9 mouse cellular contexts compared by ENCODE assay signal in the genomic region with DNA sequence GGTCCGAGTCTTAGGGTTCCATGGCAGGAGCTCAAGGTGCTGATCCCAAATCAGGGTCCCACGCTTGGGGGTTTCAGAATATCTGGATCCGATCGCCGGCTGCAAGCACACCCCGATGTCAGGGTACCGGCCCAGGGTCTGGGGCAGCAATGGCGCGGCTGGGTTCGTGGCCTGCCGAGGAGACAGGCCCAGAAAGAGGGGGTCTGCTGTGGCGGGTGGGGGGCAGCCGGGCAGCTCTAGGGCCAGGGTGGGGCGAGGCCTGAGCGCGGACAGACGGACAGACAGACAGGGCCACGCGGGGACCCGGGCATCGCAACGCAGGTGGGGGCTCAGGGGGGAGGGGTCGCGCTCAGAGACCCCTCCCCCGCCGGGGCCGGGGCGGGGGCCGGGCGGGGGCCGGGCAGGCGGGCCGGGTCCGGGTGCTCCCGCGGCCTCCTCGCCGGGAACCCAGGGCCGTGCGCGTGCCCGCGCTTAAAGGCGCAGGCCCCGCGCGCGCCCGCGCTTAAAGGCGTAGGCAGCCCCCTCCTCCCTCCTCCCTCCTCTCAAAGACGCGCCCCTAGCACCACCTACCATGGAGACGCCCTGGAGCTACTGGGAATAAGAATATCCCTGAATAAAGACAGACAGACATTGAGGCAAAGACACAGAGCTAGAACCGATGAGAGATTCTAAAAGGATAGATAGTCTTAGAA. TPM values are rescaled to one million over a fixed set of nuclear protein-coding genes. Genes with fewer than 3 reads are reported as not detected.
A peak's percentile ranks its signal among the peaks of the same experiment; 100 is the strongest.
DNase-seq lines count a peak whose midpoint lies in the region; ATAC-seq and TF ChIP-seq lines count a peak whose summit lies in the region.
"Had no signal": no experiment of that assay in that cellular context is flagged by ENCODE, and none has a peak within 500 bp of the region (broad histone marks: within the 10 kb centered on the region; RNA-seq: fewer than 3 reads in every experiment).

TSS of gene Lrfn3 (minus strand) at position 121 of the 692 bp plus-strand sequence.

- WGBS in kidney, embryonic 14.5 days, result 2% methylated on average over 31 of the region's 55 CpGs
- 2% methylated on average over 45 of the region's 55 CpGs for WGBS in liver, embryonic 11.5 days
- under 1% methylated on average over 55 of the region's 55 CpGs for WGBS in olfactory bulb, adult 2 months

- peak within 1 kb of the TSS; percentile 75 for H3K4me3 ChIP-seq in kidney, embryonic 14.5 days (ENCODE audit: low read length)
- peak within 1 kb of the TSS; percentile 60 for H3K4me3 ChIP-seq in liver, embryonic 11.5 days (ENCODE audit: low read depth, low read length)
- peak within 1 kb of the TSS; percentile 63 for H3K4me3 ChIP-seq in olfactory bulb, adult 2 months (ENCODE audit: insufficient read depth, low read depth, low read length)

- TF ChIP-seq CTCF in olfactory bulb, adult 2 months (IDR thresholded peaks at IDR 0.05; ENCODE audit: insufficient read depth, low read depth, low read length), result no peak

- ATAC-seq in kidney, embryonic 14.5 days (ENCODE audit: low FRiP score, low TSS enrichment), result peak; percentile 45
- ATAC-seq in liver, embryonic 11.5 days (replicated peaks; ENCODE audit: low FRiP score), result no peak; the same call in 1 of the 2 replicates

- peak within 1 kb of the TSS; percentile 63 for H3K4me2 ChIP-seq in kidney, embryonic 14.5 days (replicated peaks; ENCODE audit: low read depth, low read length)
- peak within 1 kb of the TSS; percentile 70 for H3K4me2 ChIP-seq in liver, embryonic 11.5 days

- H3K36me3 ChIP-seq in kidney, embryonic 14.5 days (ENCODE audit: control insufficient read depth, insufficient read depth, low read length), result 0 out of 2 replicates have a peak, but pooled peaks cover 6% of the 10 kb centered on the region
- no peaks in the 10 kb centered on the region for H3K36me3 ChIP-seq in liver, embryonic 11.5 days (ENCODE audit: control insufficient read depth, insufficient read depth, low read length)

- no peaks in the 10 kb centered on the region for H3K9me3 ChIP-seq in kidney, embryonic 14.5 days (ENCODE audit: control insufficient read depth, low read length)
- H3K9me3 ChIP-seq in liver, embryonic 11.5 days (ENCODE audit: control insufficient read depth, low read length), result no peaks in the 10 kb centered on the region

- peaks cover 4% of the 10 kb centered on the region; the same call in 1 of the 2 replicates for H3K27me3 ChIP-seq in kidney, embryonic 14.5 days (ENCODE audit: control insufficient read depth, insufficient read depth, low read length)
- peaks cover 39% of the 10 kb centered on the region for H3K27me3 ChIP-seq in liver, embryonic 11.5 days (replicated peaks; ENCODE audit: control insufficient read depth, insufficient read depth, low read length)

- peak within 1 kb of the TSS; percentile 89 for H3K9ac ChIP-seq in kidney, embryonic 14.5 days (ENCODE audit: low read depth, low read length)
- H3K9ac ChIP-seq in liver, embryonic 11.5 days (ENCODE audit: low read depth, low read length), result peak within 1 kb of the TSS; percentile 64

- H3K4me1 ChIP-seq in kidney, embryonic 14.5 days (ENCODE audit: control insufficient read depth, insufficient read depth, low read length), result peaks cover 21% of the 10 kb centered on the region; the same call in 1 of the 2 replicates
- H3K4me1 ChIP-seq in liver, embryonic 11.5 days (replicated peaks; ENCODE audit: control insufficient read depth, insufficient read depth, low read length), result no peaks in the 10 kb centered on the region
- H3K4me1 ChIP-seq in olfactory bulb, adult 2 months (ENCODE audit: control insufficient read depth, insufficient read depth, low read length), result peaks cover 48% of the 10 kb centered on the region

- no peak within 1 kb of the TSS; the same call in 1 of the 2 replicates for H3K27ac ChIP-seq in kidney, embryonic 14.5 days (ENCODE audit: low read depth, low read length)
- H3K27ac ChIP-seq in liver, embryonic 11.5 days (ENCODE audit: low read depth, low read length), result no peak within 1 kb of the TSS; the same call in 1 of the 2 replicates
- H3K27ac ChIP-seq in olfactory bulb, adult 2 months (ENCODE audit: insufficient read depth, low read depth, low read length), result peak within 1 kb of the TSS; percentile 58; the same call in 1 of the 2 replicates
- H3K27ac ChIP-seq: macrophage had no signal

- no peak for TF ChIP-seq POLR2A in olfactory bulb, adult 2 months (IDR thresholded peaks at IDR 0.05; ENCODE audit: insufficient read depth, low read depth, low read length)

- no peak for DNase-seq in kidney, adult 8-10 months
- DNase-seq in cerebellum, postnatal 10 days, result peak; percentile 89 to 91
- peak; percentile 46 for DNase-seq in gastrocnemius, postnatal 10 days
- peak; percentile 81 for DNase-seq in kidney, postnatal 14 days
- DNase-seq in liver, embryonic 11.5 days (ENCODE audit: low spot score), result no peak
- DNase-seq in thymus, postnatal 25 days, result no peak

RNA-seq across cellular contexts. Expression of gene Lrfn3, which starts in this region (rescaled TPM):
- 5.8 and 7.2 TPM in 2 replicates for polyA plus RNA-seq in kidney, embryonic 14.5 days (2014; fragmentation: Nextera tagmentation; extraction: Ambion mirVana)
- 1 to 10 TPM; 1.6 to 3.1 TPM for total RNA-seq in gastrocnemius, postnatal 10 days (2021)
- 3.5 TPM in 2 replicates for polyA plus RNA-seq in liver, embryonic 11.5 days (2014; fragmentation: Nextera tagmentation; extraction: Ambion mirVana)
- not detected in 2 replicates for polyA plus RNA-seq in olfactory bulb, adult 2 months (2012; ENCODE audit: insufficient read depth, insufficient read length, low replicate concordance, missing spikeins)
- polyA plus RNA-seq: macrophage had no signal

Comparison
In these comparisons a context has a peak if more than half of its experiments do, and no peak if none do; other contexts are left out.
1. DNase-seq: peak in cerebellum, postnatal 10 days (2 of 2), gastrocnemius, postnatal 10 days (single experiment) and kidney, postnatal 14 days (single experiment); none in kidney, adult 8-10 months (0 of 2), liver, embryonic 11.5 days (single experiment) and thymus, postnatal 25 days (single experiment).
2. Peak in every context shown above with its lines, with median percentiles within 50 percentile points of each other: H3K4me3 ChIP-seq.